Mouse (Mus musculus) lung, postnatal 10 days (tissue): ENCODE data around the gene Ceacam20.
"Not testable (repeated sequence)": the region's sequence is repeated elsewhere in the genome, so short reads cannot be mapped to it uniquely, and the experiment has no call there.

Experiments
- DNase-seq: peaks from one replicate; pipeline ENCODE4 v3.0.0; 2021

The Ceacam20 gene

DNA sequence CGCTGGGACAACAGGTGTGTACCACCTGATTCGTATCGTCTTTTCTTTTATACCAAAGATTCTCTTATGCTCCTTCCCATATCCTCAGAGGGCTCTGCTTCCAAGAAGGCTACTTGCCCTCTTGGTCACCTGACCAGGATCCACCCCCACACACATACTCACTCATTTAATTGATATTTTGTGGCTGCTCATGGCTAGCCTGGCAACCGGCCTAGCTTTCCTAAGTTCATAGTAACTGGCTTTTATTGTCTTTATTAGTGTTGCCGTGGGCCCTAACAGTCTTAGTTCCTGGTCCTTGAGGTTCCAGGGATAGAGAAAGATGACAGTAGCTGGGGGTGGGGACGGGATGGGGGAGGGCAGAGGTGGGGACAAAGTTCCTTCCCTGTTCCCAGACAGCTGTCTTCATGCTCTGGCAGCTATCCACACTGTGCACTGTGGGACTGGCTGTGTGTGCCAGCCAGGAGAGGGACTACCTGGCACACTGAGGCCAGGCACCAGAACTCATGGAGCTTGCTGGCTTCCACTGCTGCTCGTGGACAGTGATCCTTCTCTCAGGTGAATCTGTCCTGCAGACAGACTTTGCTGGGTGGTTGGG, at the start of gene Ceacam20:
TSS of gene Ceacam20 (plus strand) at position 428 of the 595 bp plus-strand sequence.
- DNase-seq: no peak

DNA sequence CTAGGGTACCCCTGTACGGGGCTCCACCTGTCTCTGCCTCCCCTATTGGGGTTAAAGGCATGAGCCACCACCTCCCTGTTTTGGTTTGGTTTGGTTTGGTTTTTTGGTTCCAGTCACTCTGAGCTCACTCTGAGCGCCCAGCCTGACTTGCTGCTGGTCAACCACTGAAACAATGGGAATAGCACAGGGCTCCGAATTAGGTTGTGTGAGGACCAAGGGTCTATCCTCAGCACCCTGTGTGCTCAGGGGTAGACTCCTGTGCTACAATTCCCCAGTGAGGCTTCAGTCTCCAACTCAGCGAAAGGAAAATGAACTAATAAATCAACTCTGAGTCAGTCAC, 45.1 kb upstream of the Ceacam20 start:
- DNase-seq: no peak

GRCm38 (mm10) chr7:19920506-19921261, 44.5 kb upstream of the Ceacam20 start, which contains the start of gene Pvr:
Gene Pvr, minus strand, starts transcription at chr7:19921160.
- peak; percentile 87 for DNase-seq

- DNase-seq: no peak
These were observed 41.9 kb upstream of the Ceacam20 start for GRCm38 (mm10) chr7:19923354-19923753.

- DNase-seq: no peak
These were observed 41.4 kb upstream of the Ceacam20 start for GRCm38 (mm10) chr7:19923797-19924196.

GRCm38 (mm10) chr7:19925376-19925775, 39.8 kb upstream of the Ceacam20 start:
- no peak for DNase-seq

GRCm38 (mm10) chr7:19926849-19927480, 38.2 kb upstream of the Ceacam20 start:
- DNase-seq: peak; percentile 65

DNA sequence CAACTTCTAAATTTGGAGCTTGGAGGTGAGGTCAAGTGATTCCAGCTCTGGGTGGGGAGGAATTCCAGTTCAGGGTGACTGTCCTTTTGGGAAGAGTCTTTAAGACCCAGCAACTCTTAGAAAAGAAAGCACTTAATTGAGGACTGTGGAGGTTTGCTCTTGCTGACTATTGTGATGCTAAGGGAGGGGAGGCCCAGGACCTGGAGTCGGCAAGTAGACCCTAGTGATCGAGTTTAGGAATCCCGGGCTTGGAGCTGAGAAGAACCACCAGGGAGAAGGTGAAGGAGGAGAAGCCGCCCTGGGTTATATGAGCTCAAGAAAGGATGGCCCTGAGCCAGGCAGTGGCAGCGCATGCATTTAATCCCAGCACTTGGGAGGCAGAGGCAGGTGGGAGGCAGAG, 36.7 kb upstream of the Ceacam20 start:
- no peak for DNase-seq

DNA sequence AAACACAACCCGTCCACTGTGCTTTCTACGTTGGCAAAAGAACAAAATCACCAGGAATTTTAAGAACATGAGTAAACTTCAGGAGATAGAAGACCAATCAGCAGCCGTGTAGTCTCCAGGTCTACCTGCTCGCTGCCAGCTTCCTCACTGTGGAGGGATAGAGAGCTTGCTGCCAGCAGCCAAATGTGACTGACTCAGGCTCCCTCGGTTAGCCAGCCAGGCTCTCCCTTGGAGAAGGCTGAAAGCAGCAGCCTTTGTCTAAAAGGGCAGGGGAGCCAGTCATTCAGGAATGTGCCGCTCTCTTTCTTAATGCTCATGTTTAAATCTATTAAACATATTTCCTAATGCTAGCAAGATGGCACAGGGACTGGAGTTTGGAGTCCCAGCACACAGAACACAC, 34.7 kb upstream of the Ceacam20 start:
- not testable (repeated sequence) for DNase-seq

- no peak for DNase-seq
These were observed 32.9 kb upstream of the Ceacam20 start for GRCm38 (mm10) chr7:19932133-19932876.

- peak; percentile 81 for DNase-seq
These were observed 32.1 kb upstream of the Ceacam20 start for GRCm38 (mm10) chr7:19932877-19933809.

DNA sequence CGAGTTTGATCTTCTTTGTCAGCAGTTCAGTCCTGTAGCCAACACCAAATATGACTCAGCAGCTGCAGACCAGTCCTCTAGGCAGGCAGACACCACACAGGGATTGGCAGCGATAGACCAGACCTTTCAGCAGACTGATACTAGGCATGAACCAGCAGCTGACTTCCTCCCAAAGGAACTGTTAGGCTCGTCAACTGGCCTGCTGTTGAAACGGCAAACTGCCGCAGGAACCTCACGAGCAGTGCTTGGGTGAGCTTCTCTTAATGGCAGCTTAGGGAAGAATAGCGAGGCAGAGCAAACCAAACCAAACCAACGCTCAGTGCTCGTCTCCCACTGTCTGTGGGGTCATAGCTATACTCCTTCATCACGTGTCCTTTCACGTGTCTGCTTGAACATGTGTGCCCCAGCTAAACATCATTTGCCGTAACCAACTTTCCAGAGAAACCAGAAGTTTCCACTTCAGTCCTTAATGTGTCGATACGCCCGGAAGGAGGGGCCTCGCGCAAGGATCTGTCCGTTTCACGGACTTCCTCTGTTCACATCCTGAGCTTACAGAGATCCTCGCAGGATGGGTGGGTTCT, 30.0 kb upstream of the Ceacam20 start:
- no peak for DNase-seq

GRCm38 (mm10) chr7:19935961-19936360, 29.3 kb upstream of the Ceacam20 start:
- peak; percentile 74 for DNase-seq

GRCm38 (mm10) chr7:19937229-19937821, 27.9 kb upstream of the Ceacam20 start:
- DNase-seq: no peak

DNA sequence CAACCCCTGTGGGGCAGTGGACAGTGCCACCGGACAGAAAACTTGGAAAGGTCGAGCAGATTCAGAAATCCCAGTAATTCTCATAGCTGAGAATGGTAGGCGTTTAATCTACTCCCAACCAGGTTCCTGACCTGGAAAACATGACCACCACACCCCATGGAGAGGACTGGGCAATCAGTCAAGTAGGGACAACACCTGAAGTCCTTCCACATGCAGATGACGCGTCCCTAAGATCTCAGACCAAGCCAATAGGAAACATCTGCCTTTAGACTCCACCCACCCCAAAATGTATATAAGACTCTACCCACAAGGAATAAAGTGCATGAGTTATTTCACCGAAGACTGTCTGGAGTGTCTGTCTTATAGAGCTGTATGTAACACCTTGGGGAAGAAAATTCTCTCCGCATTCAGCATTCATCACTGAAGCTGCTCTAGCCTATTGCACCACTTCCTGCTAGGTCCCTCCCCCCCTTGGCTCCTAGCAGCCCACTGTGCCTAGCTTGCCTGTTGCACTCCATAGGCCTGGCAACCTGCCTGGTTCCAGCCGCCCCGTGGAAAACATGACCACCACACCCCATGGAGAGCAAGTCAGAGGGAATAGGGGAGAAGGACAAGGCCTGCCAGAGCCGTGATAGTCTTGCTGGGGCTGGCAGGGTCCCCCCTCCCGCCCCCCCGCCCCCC, 25.5 kb upstream of the Ceacam20 start:
- peak; percentile 96 for DNase-seq

- peak; percentile 72 for DNase-seq
These were observed 25.0 kb upstream of the Ceacam20 start for GRCm38 (mm10) chr7:19940256-19940655.

DNA sequence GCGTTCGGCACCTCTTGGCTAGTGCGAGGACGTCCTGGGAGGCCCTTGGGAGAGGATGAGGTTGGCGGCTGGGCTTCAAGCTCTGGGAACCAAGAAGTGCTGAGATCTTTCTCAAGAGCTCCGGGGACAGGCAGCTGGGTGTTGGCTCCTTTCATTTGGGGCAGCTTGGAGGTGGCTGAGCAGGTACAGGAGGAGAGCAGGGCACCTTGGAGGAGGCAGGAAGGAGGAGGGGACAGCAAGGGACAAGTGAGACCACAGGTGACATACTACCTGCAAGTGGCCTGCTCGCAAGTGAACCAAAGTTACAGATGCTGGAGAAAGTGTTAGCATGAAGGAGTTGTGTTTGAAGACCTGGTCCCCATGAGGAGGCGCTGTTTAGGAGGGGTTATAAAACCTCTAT, 20.5 kb upstream of the Ceacam20 start:
- DNase-seq: no peak

GRCm38 (mm10) chr7:19945201-19945600, 20.0 kb upstream of the Ceacam20 start:
- no peak for DNase-seq

- DNase-seq: no peak
These were observed 19.2 kb upstream of the Ceacam20 start for GRCm38 (mm10) chr7:19945821-19946515.

- no peak for DNase-seq
These were observed 16.3 kb upstream of the Ceacam20 start for GRCm38 (mm10) chr7:19948956-19949355.
